Mouse (Mus musculus) testis, adult 2 months (tissue): Measurements from ENCODE around the gene Il2rb. TPM values are rescaled to one million over a fixed set of nuclear protein-coding genes. Genes with fewer than 3 reads are reported as not detected.

Source experiments
- H3K27ac ChIP-seq: fragments of 200-500 bp; 2 replicates; pipeline ENCODE4 v1.5.1; 2012; ENCODE audit warnings: low read depth, low read length; ENCODE audit not compliant: control insufficient read depth, insufficient read depth
- H3K27me3 ChIP-seq: fragments of 200-500 bp; 2 replicates; pipeline ENCODE4 v1.6.1; 2012; ENCODE audit warnings: mild to moderate bottlenecking, low read length, moderate library complexity; ENCODE audit not compliant: control insufficient read depth, insufficient read depth
- H3K36me3 ChIP-seq: fragments of 200-500 bp; 2 replicates; pipeline ENCODE4 v1.6.1; 2012; ENCODE audit warnings: mild to moderate bottlenecking, low read length; ENCODE audit not compliant: control insufficient read depth, insufficient read depth
- H3K4me1 ChIP-seq: fragments of 200-500 bp; 2 replicates; pipeline ENCODE4 v1.6.1; 2012; ENCODE audit warnings: low read length; ENCODE audit not compliant: control insufficient read depth, insufficient read depth
- H3K4me3 ChIP-seq: fragments of 200-500 bp; 2 replicates; pipeline ENCODE4 v1.5.1; 2012; ENCODE audit warnings: low read depth, mild to moderate bottlenecking, low read length, moderate library complexity, mixed read lengths; ENCODE audit not compliant: control insufficient read depth
- CTCF ChIP-seq: fragments of 200-500 bp; IDR thresholded peaks from 2 replicates; pipeline ENCODE4 v1.5.1; 2012; ENCODE audit warnings: low read depth, mild to moderate bottlenecking, inconsistent platforms, low read length, moderate library complexity; ENCODE audit not compliant: control insufficient read depth, insufficient read depth, insufficient replicate concordance
- POLR2A ChIP-seq: fragments of 200-500 bp; IDR thresholded peaks from 2 replicates; pipeline ENCODE4 v1.6.1; 2012; ENCODE audit warnings: low read depth, mild to moderate bottlenecking, inconsistent platforms, low read length, moderate library complexity; ENCODE audit not compliant: control insufficient read depth
- polyA plus RNA-seq: library from polyadenylated mRNA; depleted of rRNA; stranded (reverse); fragments of >200 nt; gene quantifications from 2 replicates; pipeline ENCODE4 v1.2.3, GENCODE M21; 2012

The Il2rb gene
- polyA plus RNA-seq, 1 experiment: 0.47 TPM

DNA sequence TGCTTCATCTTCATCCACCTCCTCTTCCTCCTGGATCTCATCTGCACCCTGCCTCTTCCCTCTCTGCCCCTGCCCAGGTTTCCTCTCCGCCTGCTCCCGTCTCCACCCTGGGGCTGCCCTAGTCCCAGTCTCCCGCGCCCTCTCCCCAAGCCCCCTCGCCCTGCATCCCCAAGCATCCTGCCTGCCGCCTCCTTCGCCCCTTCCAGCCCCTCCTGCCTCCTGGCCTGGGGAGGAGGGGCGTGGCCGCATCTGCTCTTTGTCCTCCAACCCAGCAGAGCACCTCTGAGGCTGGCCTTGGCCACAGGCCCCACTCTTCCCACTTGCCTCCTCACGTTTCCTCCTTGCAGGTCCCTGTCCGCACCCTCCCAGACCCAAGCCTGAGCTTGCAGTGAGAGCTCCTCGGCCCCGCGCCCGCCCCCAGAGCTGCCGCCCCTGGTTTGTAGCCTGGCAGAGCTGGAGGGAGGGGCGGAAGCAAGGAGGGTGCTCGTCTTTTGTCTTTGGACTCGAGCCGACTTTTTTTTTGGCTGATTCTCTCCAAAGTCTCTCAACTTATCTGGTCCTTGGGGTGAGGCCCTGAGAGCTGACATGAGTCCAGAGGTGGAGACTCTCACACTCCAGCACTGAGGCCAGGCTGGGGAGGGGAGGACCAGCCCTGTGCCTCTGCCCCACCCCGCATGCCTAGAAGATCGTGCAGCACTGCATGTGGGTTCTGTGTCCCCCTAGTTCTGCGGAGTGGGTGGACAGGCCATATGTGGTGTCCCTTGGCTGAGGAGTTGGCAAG, 57.6 kb downstream of the Il2rb start:
- Histone ChIP-seq H3K27ac (peak overlapping the region; percentile 91), H3K36me3 (no peaks in the 10 kb centered on the region), H3K27me3 (no peaks in the 10 kb centered on the region), H3K4me3 (no peak overlapping the region), H3K4me1 (peaks cover 12% of the 10 kb centered on the region)
- TF ChIP-seq CTCF (no peak), POLR2A (no peak)

DNA sequence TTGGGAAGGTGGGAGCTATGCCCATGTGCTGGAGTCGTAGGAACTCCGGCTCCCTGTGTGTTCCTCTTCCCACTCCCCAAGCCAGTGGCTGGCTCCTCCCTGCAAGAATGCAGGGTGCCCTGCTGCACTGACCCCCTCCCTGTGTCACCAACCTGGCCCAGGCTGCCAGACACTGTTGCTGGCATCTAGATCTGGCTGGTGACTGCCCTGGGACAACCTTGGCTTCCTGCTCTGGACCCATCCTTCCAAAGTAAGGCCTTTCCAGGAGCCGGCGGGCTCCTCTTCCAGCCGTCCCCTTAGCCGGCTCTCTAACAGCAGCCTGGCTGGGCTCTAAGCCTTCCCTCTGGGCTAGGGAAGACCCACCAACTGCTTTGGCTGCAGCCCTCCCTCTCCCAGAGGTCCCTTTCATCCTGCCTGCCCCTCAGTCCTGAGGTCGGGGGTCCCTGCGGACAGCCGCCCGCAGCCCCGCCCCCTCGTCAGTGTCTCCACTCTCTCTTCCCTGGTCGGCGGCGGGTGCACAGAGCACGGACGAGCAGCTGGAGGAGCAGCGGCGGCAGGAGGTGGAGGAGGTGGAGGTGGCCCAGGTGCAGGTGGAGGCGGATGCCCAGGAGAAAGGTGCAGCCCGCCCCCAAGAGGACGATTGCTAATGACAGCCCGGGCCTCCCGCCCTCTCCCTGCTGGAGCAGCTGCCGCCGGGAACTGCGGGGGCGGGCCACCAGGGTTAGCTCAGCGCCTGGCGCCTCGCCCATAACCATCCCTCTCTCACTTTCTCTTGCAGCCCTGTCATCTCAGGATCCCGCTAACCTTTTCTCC, 58.5 kb downstream of the Il2rb start:
- Histone ChIP-seq H3K27me3 (no peaks in the 10 kb centered on the region), H3K4me3 (peak overlapping the region; percentile 23), H3K27ac (peak overlapping the region; percentile 19; the same call in 1 of the 2 replicates), H3K4me1 (peaks cover 12% of the 10 kb centered on the region), H3K36me3 (no peaks in the 10 kb centered on the region)
- peak; percentile 16; the same call in 1 of the 2 replicates for TF ChIP-seq CTCF
- no peak for TF ChIP-seq POLR2A

GRCm38 (mm10) chr15:78435681-78436080, 59.4 kb downstream of the Il2rb start:
- Histone ChIP-seq H3K4me1 (peaks cover 12% of the 10 kb centered on the region), H3K27ac (no peak overlapping the region)
- TF ChIP-seq POLR2A (no peak), CTCF (no peak)

DNA sequence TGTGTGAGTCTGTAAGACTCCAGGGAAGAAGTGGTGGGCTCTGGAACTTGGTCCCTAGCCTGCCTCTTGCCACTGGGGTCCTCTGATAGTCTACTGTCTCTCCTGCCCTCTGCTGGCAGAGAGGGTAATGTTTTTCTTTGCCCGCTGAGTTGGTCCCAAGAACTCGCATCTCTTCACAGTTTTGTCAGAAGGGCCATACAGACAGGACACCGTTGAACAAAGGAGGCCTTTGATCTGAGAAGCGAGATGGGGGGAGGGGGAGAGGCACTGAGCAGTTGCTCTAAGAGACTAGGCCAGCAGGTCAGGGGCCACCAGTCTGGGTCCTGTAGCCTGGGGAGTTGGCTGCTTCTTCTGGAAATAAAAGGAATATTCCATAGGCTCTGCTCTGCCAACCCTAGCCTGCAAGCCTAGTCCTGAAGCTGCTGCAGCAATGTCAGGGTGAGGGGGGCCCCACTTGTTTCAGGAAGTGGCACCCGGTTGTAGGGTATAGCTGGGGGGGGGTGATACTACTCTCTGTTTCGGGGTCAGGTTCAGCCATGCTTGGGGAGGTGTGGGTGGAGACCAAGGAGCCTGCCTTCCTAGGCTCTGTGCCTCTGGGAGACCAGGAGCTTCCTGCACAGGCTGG, 60.1 kb downstream of the Il2rb start:
- H3K27me3 ChIP-seq: no peaks in the 10 kb centered on the region
- peaks cover 12% of the 10 kb centered on the region for H3K4me1 ChIP-seq
- no peak overlapping the region for H3K27ac ChIP-seq
- no peaks in the 10 kb centered on the region for H3K36me3 ChIP-seq
- H3K4me3 ChIP-seq: no peak overlapping the region
- peak; percentile 31; the same call in 1 of the 2 replicates for TF ChIP-seq CTCF
- TF ChIP-seq POLR2A: no peak

More at GRCm38 (mm10) chr15:78435681-78436080, 59.4 kb downstream of the Il2rb start:
- Histone ChIP-seq H3K36me3 (no peaks in the 10 kb centered on the region), H3K27me3 (no peaks in the 10 kb centered on the region), H3K4me3 (no peak overlapping the region)

DNA sequence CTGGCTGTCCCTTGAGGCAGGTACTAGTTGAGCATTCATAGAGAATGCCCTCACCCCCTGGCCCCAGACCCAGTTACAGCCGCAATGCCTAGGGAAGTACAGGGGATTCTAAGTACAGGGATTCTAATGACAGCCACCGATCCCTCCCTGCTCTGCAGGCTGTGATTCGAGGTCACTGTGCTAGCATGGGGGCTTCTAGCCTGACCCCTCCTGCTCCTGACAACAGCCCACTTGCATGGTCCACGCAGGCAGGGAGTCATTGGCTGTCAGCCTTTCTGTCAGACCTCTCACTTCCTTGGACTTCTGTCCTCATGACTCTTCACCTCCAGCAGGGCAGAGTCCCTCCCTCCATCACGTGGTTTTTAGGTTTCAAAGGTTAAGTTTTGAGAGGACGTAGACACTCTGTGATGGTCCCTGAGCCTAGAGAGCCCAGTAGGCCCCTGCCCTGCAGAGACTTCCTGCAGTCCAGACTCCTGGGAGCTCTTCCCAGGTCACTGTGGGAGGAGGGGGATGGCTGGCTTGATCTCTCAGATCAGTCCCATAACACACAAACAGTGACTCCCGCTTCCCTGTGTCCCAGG, 63.4 kb downstream of the Il2rb start:
- Histone ChIP-seq H3K27ac (no peak overlapping the region), H3K27me3 (no peaks in the 10 kb centered on the region), H3K4me3 (no peak overlapping the region), H3K4me1 (peaks cover 4% of the 10 kb centered on the region; the same call in 1 of the 2 replicates), H3K36me3 (no peaks in the 10 kb centered on the region)
- no peak for TF ChIP-seq POLR2A
- no peak for TF ChIP-seq CTCF

DNA sequence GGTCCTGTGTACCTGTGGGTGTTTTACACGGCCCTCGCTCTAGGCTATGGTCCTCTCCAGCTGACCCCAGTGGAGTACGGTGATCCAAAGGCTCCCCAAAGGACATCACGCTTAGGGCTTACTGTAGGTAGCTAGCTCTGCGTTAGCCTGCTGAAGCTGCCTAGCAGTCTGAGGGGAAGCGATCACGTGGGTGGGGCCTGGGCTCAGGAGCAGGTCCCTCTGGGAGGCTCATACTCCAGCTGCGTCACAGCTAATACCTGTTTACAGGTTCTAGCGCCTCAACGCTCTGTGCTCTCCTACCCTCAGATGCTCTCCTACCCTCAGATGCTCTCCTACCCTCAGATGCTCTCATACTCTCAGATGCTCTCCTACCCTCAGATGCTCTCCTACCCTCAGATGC, 64.2 kb downstream of the Il2rb start:
- H3K27ac ChIP-seq: no peak overlapping the region

More for the DNA sequence above, 64.2 kb downstream of the Il2rb start:
- H3K4me3 ChIP-seq: no peak overlapping the region
- TF ChIP-seq CTCF (no peak), POLR2A (no peak)
- H3K36me3 ChIP-seq: no peaks in the 10 kb centered on the region
- no peaks in the 10 kb centered on the region for H3K27me3 ChIP-seq
- H3K4me1 ChIP-seq: no peaks in the 10 kb centered on the region; the same call in 1 of the 2 replicates
